Mouse (Mus musculus): ENCODE results near the gene Col5a1. TPM values are rescaled to one million over a fixed set of nuclear protein-coding genes. Genes with fewer than 3 reads are reported as not detected.

Col5a1 gene
- polyA plus RNA-seq, 1 experiment, result 3.8 TPM

- no peak overlapping the region for H3K27ac ChIP-seq (ENCODE audit: control insufficient read depth, insufficient read depth, low read length)
- no peak overlapping the region for H3K4me3 ChIP-seq (ENCODE audit: control insufficient read depth, insufficient read depth, low read length)
- no peak for DNase-seq
- H3K27me3 ChIP-seq (ENCODE audit: control insufficient read depth, insufficient read depth, low read length), result no peaks in the 10 kb centered on the region
- WGBS, result 92% methylated on average over 13 of the region's 13 CpGs
- no peaks in the 10 kb centered on the region for H3K36me3 ChIP-seq (ENCODE audit: control insufficient read depth, insufficient read depth, low read length)
- H3K4me1 ChIP-seq (replicated peaks; ENCODE audit: control insufficient read depth, insufficient read depth, low read length), result no peaks in the 10 kb centered on the region
- TF ChIP-seq CTCF (IDR thresholded peaks at IDR 0.05; ENCODE audit: borderline replicate concordance, control insufficient read depth, extremely low read depth, insufficient read depth, low read length, poor library complexity) (no peak), POLR2A (IDR thresholded peaks at IDR 0.05; ENCODE audit: control insufficient read depth, extremely low read depth, insufficient read depth, low read length, poor library complexity) (no peak)
These were observed 150.6 kb downstream of the Col5a1 start for GRCm38 (mm10) chr2:28036788-28037187.

GRCm38 (mm10) chr2:28037505-28038390 lies 151.5 kb downstream of the Col5a1 start:
- DNase-seq, result no peak
- WGBS, result 82% methylated on average over 12 of the region's 12 CpGs
- no peaks in the 10 kb centered on the region for H3K4me1 ChIP-seq (replicated peaks; ENCODE audit: control insufficient read depth, insufficient read depth, low read length)
- no peak overlapping the region for H3K4me3 ChIP-seq (ENCODE audit: control insufficient read depth, insufficient read depth, low read length)
- H3K27me3 ChIP-seq (ENCODE audit: control insufficient read depth, insufficient read depth, low read length), result no peaks in the 10 kb centered on the region
- no peak overlapping the region for H3K27ac ChIP-seq (ENCODE audit: control insufficient read depth, insufficient read depth, low read length)
- TF ChIP-seq POLR2A (IDR thresholded peaks at IDR 0.05; ENCODE audit: control insufficient read depth, extremely low read depth, insufficient read depth, low read length, poor library complexity) (no peak), CTCF (IDR thresholded peaks at IDR 0.05; ENCODE audit: borderline replicate concordance, control insufficient read depth, extremely low read depth, insufficient read depth, low read length, poor library complexity) (no peak)
- no peaks in the 10 kb centered on the region for H3K36me3 ChIP-seq (ENCODE audit: control insufficient read depth, insufficient read depth, low read length)

DNA sequence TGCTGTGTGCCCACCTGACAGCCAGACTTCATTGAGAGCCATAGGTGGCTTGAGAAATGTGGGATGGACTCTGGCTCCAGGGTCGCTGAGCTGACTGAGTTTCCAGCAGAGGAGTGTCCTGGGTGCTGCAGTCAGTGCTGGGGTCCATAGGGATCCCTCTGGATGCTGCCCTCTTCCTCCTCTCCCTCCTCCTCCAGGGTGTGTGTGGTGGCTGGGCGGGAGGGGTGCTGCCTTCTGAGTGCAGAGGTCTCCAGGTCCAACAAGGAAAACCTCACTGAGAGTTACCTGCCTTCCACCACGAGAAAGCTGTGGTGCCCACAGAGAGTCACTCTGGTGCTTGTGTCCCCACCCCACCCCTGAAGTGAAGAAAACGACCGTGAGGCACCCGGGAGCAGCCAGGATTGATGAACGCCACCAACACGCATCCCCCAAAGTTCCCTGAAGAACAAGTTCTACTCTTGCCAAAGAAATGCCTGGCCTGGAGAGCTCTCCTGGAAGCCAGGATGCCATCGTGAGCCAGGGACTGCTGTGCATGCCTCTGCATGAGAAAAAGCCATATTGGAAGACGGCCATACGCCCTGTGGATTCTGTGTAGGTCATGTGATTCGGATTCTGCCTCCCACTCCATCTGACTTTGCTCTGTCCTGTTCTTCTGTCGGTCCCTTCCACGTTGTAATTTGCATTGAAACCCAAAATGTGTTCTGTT lies 152.3 kb downstream of the Col5a1 start:
- H3K27me3 ChIP-seq (ENCODE audit: control insufficient read depth, insufficient read depth, low read length), result no peaks in the 10 kb centered on the region
- H3K36me3 ChIP-seq (ENCODE audit: control insufficient read depth, insufficient read depth, low read length), result no peaks in the 10 kb centered on the region
- no peak overlapping the region for H3K27ac ChIP-seq (ENCODE audit: control insufficient read depth, insufficient read depth, low read length)
- H3K4me3 ChIP-seq (ENCODE audit: control insufficient read depth, insufficient read depth, low read length), result no peak overlapping the region
- TF ChIP-seq CTCF (IDR thresholded peaks at IDR 0.05; ENCODE audit: borderline replicate concordance, control insufficient read depth, extremely low read depth, insufficient read depth, low read length, poor library complexity) (no peak), POLR2A (IDR thresholded peaks at IDR 0.05; ENCODE audit: control insufficient read depth, extremely low read depth, insufficient read depth, low read length, poor library complexity) (no peak)
- 83% methylated on average over 14 of the region's 14 CpGs for WGBS
- DNase-seq, result no peak
- H3K4me1 ChIP-seq (replicated peaks; ENCODE audit: control insufficient read depth, insufficient read depth, low read length), result no peaks in the 10 kb centered on the region

DNA sequence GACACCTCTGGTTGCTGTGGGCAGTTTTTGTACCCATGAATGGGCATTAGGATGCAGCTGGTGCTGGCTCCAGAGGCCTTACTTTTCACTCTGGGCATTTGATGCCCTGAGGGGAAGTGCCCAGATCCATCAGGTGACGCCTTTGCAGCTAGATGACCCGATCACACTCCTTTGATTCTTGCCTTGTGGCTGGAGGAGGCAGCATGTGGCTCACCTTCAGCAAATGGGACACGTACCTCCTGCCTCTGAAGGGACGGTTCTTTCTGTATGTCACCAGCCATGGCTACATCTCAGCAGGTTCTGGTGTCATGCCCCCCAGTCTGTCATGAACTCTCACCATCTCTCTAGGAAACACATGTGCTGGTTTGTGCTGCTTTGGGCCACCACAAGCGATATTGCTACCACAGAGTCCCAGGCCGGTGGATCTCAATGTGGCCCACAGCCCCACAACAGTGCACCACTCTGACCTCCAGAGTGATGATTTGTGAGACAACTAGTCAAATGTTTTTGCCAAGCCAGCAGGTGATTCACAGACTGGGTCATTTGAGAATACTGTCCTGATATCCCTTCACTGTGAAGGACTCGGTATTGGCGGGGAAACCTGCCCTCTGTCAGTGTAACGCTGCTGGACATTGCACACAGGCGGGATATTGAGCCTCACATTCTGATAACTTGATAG lies 153.6 kb downstream of the Col5a1 start:
- no peaks in the 10 kb centered on the region for H3K36me3 ChIP-seq (ENCODE audit: control insufficient read depth, insufficient read depth, low read length)
- no peaks in the 10 kb centered on the region for H3K4me1 ChIP-seq (replicated peaks; ENCODE audit: control insufficient read depth, insufficient read depth, low read length)
- H3K27ac ChIP-seq (ENCODE audit: control insufficient read depth, insufficient read depth, low read length), result no peak overlapping the region
- WGBS, result 90% methylated on average over 10 of the region's 10 CpGs
- H3K4me3 ChIP-seq (ENCODE audit: control insufficient read depth, insufficient read depth, low read length), result no peak overlapping the region
- no peak for DNase-seq
- H3K27me3 ChIP-seq (ENCODE audit: control insufficient read depth, insufficient read depth, low read length), result no peaks in the 10 kb centered on the region
- TF ChIP-seq CTCF (IDR thresholded peaks at IDR 0.05; ENCODE audit: borderline replicate concordance, control insufficient read depth, extremely low read depth, insufficient read depth, low read length, poor library complexity), result no peak
- no peak for TF ChIP-seq POLR2A (IDR thresholded peaks at IDR 0.05; ENCODE audit: control insufficient read depth, extremely low read depth, insufficient read depth, low read length, poor library complexity)

GRCm38 (mm10) chr2:28040466-28040865 lies 154.2 kb downstream of the Col5a1 start:
- Histone ChIP-seq H3K27me3 (ENCODE audit: control insufficient read depth, insufficient read depth, low read length) (no peaks in the 10 kb centered on the region), H3K27ac (ENCODE audit: control insufficient read depth, insufficient read depth, low read length) (no peak overlapping the region), H3K4me3 (ENCODE audit: control insufficient read depth, insufficient read depth, low read length) (no peak overlapping the region), H3K4me1 (replicated peaks; ENCODE audit: control insufficient read depth, insufficient read depth, low read length) (no peaks in the 10 kb centered on the region), H3K36me3 (ENCODE audit: control insufficient read depth, insufficient read depth, low read length) (no peaks in the 10 kb centered on the region)
- no peak for DNase-seq
- WGBS, result 84% methylated on average over 1 of the region's 1 CpGs
- no peak for TF ChIP-seq CTCF (IDR thresholded peaks at IDR 0.05; ENCODE audit: borderline replicate concordance, control insufficient read depth, extremely low read depth, insufficient read depth, low read length, poor library complexity)
- TF ChIP-seq POLR2A (IDR thresholded peaks at IDR 0.05; ENCODE audit: control insufficient read depth, extremely low read depth, insufficient read depth, low read length, poor library complexity), result no peak

GRCm38 (mm10) chr2:28044920-28045598 lies 158.8 kb downstream of the Col5a1 start:
- Histone ChIP-seq H3K36me3 (ENCODE audit: control insufficient read depth, insufficient read depth, low read length) (no peaks in the 10 kb centered on the region), H3K27me3 (ENCODE audit: control insufficient read depth, insufficient read depth, low read length) (no peaks in the 10 kb centered on the region), H3K27ac (ENCODE audit: control insufficient read depth, insufficient read depth, low read length) (no peak overlapping the region), H3K4me1 (replicated peaks; ENCODE audit: control insufficient read depth, insufficient read depth, low read length) (no peaks in the 10 kb centered on the region), H3K4me3 (ENCODE audit: control insufficient read depth, insufficient read depth, low read length) (no peak overlapping the region)
- TF ChIP-seq CTCF (IDR thresholded peaks at IDR 0.05; ENCODE audit: borderline replicate concordance, control insufficient read depth, extremely low read depth, insufficient read depth, low read length, poor library complexity), result no peak
- no peak for TF ChIP-seq POLR2A (IDR thresholded peaks at IDR 0.05; ENCODE audit: control insufficient read depth, extremely low read depth, insufficient read depth, low read length, poor library complexity)
- no peak for DNase-seq
- WGBS, result 84% methylated on average over 9 of the region's 9 CpGs

All from thymus, adult 2 months (tissue).